Mouse (Mus musculus) neural tube, embryonic 11.5 days (tissue): ENCODE measurements around the gene Sacs. TPM values are rescaled to one million over a fixed set of nuclear protein-coding genes. Genes with fewer than 3 reads are reported as not detected.

Source experiments
- ATAC-seq: fragments of 200-750 bp; cut with Nextera tagmentation; 2 replicates; pipeline ENCODE4 v1.8.0; 2017; ENCODE audit warnings: moderate number of reproducible peaks, mild to moderate bottlenecking, moderate TSS enrichment, moderate library complexity; ENCODE audit not compliant: insufficient read depth, low FRiP score, low TSS enrichment
- DNase-seq: peaks from one replicate; pipeline ENCODE4 v3.0.0-alpha.2; 2015; ENCODE audit warnings: low spot score
- H3K27ac ChIP-seq: fragments of 300-500 bp; sonication (generic); 2 replicates; pipeline ENCODE4 v1.5.1; 2014; ENCODE audit warnings: low read depth, mild to moderate bottlenecking, low read length
- H3K27me3 ChIP-seq: fragments of 300-500 bp; sonication (generic); 2 replicates; pipeline ENCODE4 v1.6.1; 2014; ENCODE audit warnings: mild to moderate bottlenecking, low read length, mixed read lengths; ENCODE audit not compliant: control insufficient read depth, insufficient read depth
- H3K36me3 ChIP-seq: fragments of 300-500 bp; sonication (generic); 2 replicates; pipeline ENCODE4 v1.6.1; 2014; ENCODE audit warnings: mild to moderate bottlenecking, low read length, moderate library complexity, mixed read lengths; ENCODE audit not compliant: control insufficient read depth, insufficient read depth
- H3K4me1 ChIP-seq: fragments of 300-500 bp; sonication (generic); 2 replicates; pipeline ENCODE4 v1.6.1; 2014; ENCODE audit warnings: low read length, mixed read lengths; ENCODE audit not compliant: control insufficient read depth, insufficient read depth
- H3K4me2 ChIP-seq: fragments of 300-500 bp; sonication (generic); 2 replicates; pipeline ENCODE4 v1.6.1; 2014; ENCODE audit warnings: low read depth, mild to moderate bottlenecking, moderate library complexity
- H3K4me3 ChIP-seq: fragments of 300-500 bp; sonication (generic); 2 replicates; pipeline ENCODE4 v1.5.1; 2014; ENCODE audit warnings: low read depth, low read length
- H3K9ac ChIP-seq: fragments of 300-500 bp; sonication (generic); 2 replicates; pipeline ENCODE4 v1.6.1; 2014; ENCODE audit warnings: mild to moderate bottlenecking, low read length
- H3K9me3 ChIP-seq: fragments of 300-500 bp; sonication (generic); 2 replicates; pipeline ENCODE4 v1.6.1; 2016; ENCODE audit warnings: low read length; ENCODE audit not compliant: control insufficient read depth
- WGBS: fragments of 180-500 bp; shearing (Covaris S2); extraction: QIAGEN DNeasy Blood & Tissue Kit; methylation state at CpG from one replicate; pipeline ENCODE4 v1.1.7; 2014; 5-methylcytosine and 5-hydroxymethylcytosine counted together
- polyA plus RNA-seq: library from polyadenylated mRNA; unstranded; fragments of >200 nt; fragmentation: Nextera tagmentation; extraction: Ambion mirVana; gene quantifications from 2 replicates; pipeline ENCODE4 v1.2.1, GENCODE M21; 2014

Gene Sacs
- polyA plus RNA-seq, 1 experiment from 2014 or later = 5.3 TPM

DNA sequence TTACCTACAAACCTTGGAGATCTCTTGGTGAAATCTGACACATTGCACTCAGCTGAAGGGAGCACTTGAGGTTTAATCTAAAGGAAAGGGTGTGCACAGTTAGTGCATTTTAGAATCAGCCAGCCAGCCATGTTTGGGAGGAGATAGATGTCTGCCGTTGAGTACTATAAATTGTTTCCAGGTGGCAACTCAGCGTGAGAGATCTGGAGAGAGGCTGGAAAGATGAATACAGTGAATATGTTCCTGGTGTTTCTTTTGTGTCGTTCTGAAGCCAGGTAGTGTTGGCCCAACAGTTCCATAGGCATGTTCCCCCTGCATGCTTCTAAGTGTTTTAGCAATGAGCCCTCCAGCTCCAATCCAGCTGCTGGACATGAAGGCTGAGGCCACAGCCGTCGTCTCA is 82.9 kb downstream of the Sacs start:
- Histone ChIP-seq H3K9ac (no peak overlapping the region), H3K4me2 (no peak overlapping the region), H3K9me3 (no peaks in the 10 kb centered on the region), H3K27me3 (no peaks in the 10 kb centered on the region), H3K27ac (no peak overlapping the region), H3K36me3 (no peaks in the 10 kb centered on the region), H3K4me3 (no peak overlapping the region), H3K4me1 (no peaks in the 10 kb centered on the region)
- DNase-seq = no peak
- ATAC-seq = no peak
- WGBS = 82% methylated on average over 5 of the region's 5 CpGs

DNA sequence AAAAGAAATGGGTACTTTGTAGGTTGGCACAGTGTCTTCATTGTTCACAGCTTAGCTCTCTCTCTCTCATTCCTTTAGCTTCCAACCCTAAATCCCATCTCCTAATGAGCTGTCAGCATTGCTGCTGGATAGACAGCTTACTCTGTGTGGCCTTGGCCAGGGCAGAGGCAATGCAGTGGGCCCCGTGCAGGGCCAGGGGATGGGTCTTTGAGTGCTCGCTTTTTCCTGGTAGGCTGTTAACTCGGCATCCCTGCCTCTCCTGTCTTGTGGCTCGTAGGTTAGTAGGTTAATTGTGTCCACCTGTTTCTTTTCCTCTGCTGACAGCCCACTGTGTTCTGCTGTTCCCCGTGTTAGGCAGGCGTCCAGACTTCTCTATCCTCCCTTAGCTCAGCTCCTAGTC is 84.2 kb downstream of the Sacs start:
- WGBS = 67% methylated on average over 6 of the region's 6 CpGs
- H3K9ac ChIP-seq = no peak overlapping the region

DNA sequence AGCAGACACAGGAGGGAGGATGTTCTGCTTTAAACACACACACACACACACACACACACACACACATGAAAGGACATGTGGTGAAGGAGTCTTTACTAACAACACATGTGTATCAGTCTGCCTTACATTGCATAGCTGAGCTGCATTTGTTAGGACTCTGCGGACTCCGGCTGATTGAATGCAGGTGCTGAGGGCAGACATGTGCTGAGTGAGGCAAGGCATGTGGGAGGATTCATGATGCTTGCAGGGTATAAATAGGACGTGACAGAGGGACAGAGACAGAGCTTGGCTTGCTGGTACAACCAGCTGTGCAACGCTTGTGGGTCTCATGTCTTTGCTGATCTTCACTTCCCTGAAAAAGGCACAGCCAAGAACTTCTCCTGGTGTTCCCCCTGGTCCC is 85.5 kb downstream of the Sacs start:
- Histone ChIP-seq H3K4me2 (no peak overlapping the region), H3K9me3 (no peaks in the 10 kb centered on the region), H3K36me3 (no peaks in the 10 kb centered on the region), H3K4me3 (no peak overlapping the region), H3K27ac (no peak overlapping the region), H3K27me3 (no peaks in the 10 kb centered on the region), H3K4me1 (no peaks in the 10 kb centered on the region), H3K9ac (no peak overlapping the region)
- no peak for ATAC-seq
- DNase-seq = peak; percentile 24
- WGBS = 68% methylated on average over 4 of the region's 4 CpGs

More for the DNA sequence above, 84.2 kb downstream of the Sacs start:
- H3K9me3 ChIP-seq = no peaks in the 10 kb centered on the region
- no peaks in the 10 kb centered on the region for H3K36me3 ChIP-seq
- no peak for ATAC-seq
- no peaks in the 10 kb centered on the region for H3K27me3 ChIP-seq
- no peak overlapping the region for H3K4me3 ChIP-seq
- no peak overlapping the region for H3K4me2 ChIP-seq
- no peak overlapping the region for H3K27ac ChIP-seq
- no peaks in the 10 kb centered on the region for H3K4me1 ChIP-seq
- no peak for DNase-seq

GRCm38 (mm10) chr14:61224387-61225077 is 86.3 kb downstream of the Sacs start:
- no peak for DNase-seq
- 81% methylated on average over 5 of the region's 5 CpGs for WGBS
- H3K4me3 ChIP-seq = no peak overlapping the region
- H3K27ac ChIP-seq = no peak overlapping the region
- H3K4me2 ChIP-seq = no peak overlapping the region
- no peaks in the 10 kb centered on the region for H3K4me1 ChIP-seq
- H3K36me3 ChIP-seq = no peaks in the 10 kb centered on the region
- H3K27me3 ChIP-seq = no peaks in the 10 kb centered on the region
- no peak for ATAC-seq
- no peaks in the 10 kb centered on the region for H3K9me3 ChIP-seq
- no peak overlapping the region for H3K9ac ChIP-seq

DNA sequence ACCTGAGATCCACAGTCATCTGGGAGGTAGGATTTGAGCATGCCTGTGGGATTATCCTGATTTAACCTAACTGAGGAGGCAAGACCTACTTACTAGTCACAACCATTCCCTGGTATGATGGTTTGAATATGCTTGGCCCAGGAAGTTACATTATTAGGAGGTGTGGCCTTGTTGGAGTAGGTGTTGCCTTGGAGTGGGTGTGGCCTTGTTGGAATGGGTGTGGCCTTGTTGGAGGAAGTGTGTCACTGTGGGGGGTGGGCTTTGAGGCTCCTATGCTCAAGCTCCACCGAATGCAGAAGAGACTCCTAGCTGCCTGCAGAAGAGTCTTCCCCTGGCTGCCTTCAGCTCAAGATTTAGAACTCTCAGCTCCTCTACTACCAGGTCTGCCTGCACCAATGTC is 87.9 kb downstream of the Sacs start:
- WGBS = 57% methylated on average over 1 of the region's 1 CpGs
- Histone ChIP-seq H3K9me3 (no peaks in the 10 kb centered on the region), H3K4me2 (no peak overlapping the region), H3K4me3 (no peak overlapping the region), H3K27me3 (no peaks in the 10 kb centered on the region), H3K4me1 (no peaks in the 10 kb centered on the region), H3K27ac (no peak overlapping the region), H3K9ac (no peak overlapping the region), H3K36me3 (no peaks in the 10 kb centered on the region)
- DNase-seq = no peak
- ATAC-seq = no peak

- Histone ChIP-seq H3K4me1 (no peaks in the 10 kb centered on the region), H3K9ac (no peak overlapping the region), H3K9me3 (no peaks in the 10 kb centered on the region), H3K27ac (no peak overlapping the region), H3K4me3 (no peak overlapping the region), H3K27me3 (no peaks in the 10 kb centered on the region), H3K4me2 (no peak overlapping the region), H3K36me3 (no peaks in the 10 kb centered on the region)
- ATAC-seq = no peak
- WGBS = 88% methylated on average over 5 of the region's 5 CpGs
- DNase-seq = no peak
These were observed 91.5 kb downstream of the Sacs start for GRCm38 (mm10) chr14:61229763-61230162.

- H3K36me3 ChIP-seq = no peaks in the 10 kb centered on the region
- H3K27me3 ChIP-seq = no peaks in the 10 kb centered on the region
- WGBS = 91% methylated on average over 4 of the region's 4 CpGs
- no peaks in the 10 kb centered on the region for H3K4me1 ChIP-seq
- ATAC-seq (no peak), DNase-seq (no peak)
- H3K4me2 ChIP-seq = no peak overlapping the region
- no peaks in the 10 kb centered on the region for H3K9me3 ChIP-seq
- no peak overlapping the region for H3K4me3 ChIP-seq
- no peak overlapping the region for H3K27ac ChIP-seq
- H3K9ac ChIP-seq = no peak overlapping the region
These were observed 91.9 kb downstream of the Sacs start for GRCm38 (mm10) chr14:61230179-61230578.

DNA sequence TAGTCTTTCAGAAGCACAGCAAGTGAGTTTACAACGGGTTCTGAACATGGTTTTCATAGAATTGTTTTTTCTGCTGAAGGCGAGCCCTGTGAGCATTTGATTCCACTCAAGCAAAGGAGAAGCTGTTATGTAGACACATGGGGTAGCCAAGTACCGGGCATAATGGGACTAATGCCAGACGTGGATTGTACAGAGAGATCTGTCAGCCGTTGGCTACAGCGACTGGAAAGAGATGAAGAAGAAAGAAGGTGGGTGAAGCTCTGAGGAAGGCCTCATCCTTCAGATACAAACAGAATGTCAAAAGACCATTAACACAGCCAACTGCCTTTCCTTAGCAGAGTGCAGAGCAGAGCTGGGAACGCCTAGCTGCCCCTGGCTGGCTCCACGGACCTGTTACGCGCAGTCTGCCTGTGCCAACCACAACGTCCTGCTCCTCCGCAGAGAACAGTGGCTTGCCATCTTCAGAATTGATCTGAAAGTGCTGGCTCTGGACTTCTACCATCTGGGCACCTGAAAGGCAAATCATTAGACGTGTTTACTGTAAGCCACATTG is 93.8 kb downstream of the Sacs start:
- Histone ChIP-seq H3K27ac (no peak overlapping the region), H3K4me1 (no peaks in the 10 kb centered on the region), H3K9me3 (no peaks in the 10 kb centered on the region), H3K27me3 (no peaks in the 10 kb centered on the region), H3K4me2 (no peak overlapping the region), H3K9ac (no peak overlapping the region), H3K36me3 (no peaks in the 10 kb centered on the region), H3K4me3 (no peak overlapping the region)
- ATAC-seq = no peak
- DNase-seq = no peak
- WGBS = 92% methylated on average over 13 of the region's 13 CpGs

DNA sequence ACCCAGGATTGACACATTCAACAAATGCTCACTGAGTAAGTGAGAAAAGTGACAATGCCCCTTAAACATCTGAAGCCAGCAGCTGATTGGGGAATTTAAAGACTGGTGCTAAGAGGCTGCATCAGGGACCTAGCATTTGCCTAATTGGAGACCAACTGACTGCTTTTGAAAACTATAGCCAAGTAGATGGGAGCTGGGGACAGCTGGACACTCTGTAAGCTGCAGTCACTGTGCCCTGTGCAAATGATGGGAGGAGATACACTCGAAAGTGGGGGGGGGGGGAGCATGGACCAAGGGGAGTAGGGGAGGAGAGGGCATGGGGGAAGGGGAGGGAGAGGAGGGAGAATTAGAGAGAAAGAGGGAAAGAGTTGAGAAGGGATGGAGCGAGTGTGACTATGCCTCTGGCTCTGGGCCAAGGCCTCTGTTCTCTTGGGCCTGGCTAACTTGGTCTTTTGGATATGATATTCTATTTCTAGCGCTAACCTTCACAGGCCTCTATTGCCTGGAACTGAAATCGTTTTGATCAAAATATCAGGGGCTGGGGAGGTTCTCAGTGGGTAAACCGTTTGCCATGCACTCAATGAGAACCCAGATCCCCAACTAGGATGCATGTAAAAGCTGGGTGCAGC is 97.7 kb downstream of the Sacs start:
- no peaks in the 10 kb centered on the region for H3K27me3 ChIP-seq
- no peak for DNase-seq
- H3K9ac ChIP-seq = no peak overlapping the region
- no peaks in the 10 kb centered on the region for H3K4me1 ChIP-seq
- H3K4me3 ChIP-seq = no peak overlapping the region
- H3K27ac ChIP-seq = no peak overlapping the region
- no peak overlapping the region for H3K4me2 ChIP-seq
- 69% methylated on average over 5 of the region's 5 CpGs for WGBS
- no peak for ATAC-seq
- no peaks in the 10 kb centered on the region for H3K9me3 ChIP-seq
- H3K36me3 ChIP-seq = no peaks in the 10 kb centered on the region
